Mouse (Mus musculus): ENCODE results near the gene Sept11. TPM values are rescaled to one million over a fixed set of nuclear protein-coding genes. Genes with fewer than 3 reads are reported as not detected.

Gene Sept11
- polyA plus RNA-seq, 1 experiment = 74.0 TPM

- 19% methylated on average over 3 of the region's 3 CpGs for WGBS
- Histone ChIP-seq H3K4me1 (ENCODE audit: control insufficient read depth, insufficient read depth, low read length) (no peaks in the 10 kb centered on the region), H3K4me3 (replicated peaks; ENCODE audit: insufficient read depth, low read depth, low read length) (no peak overlapping the region), H3K27ac (ENCODE audit: insufficient read depth, low read length) (no peak overlapping the region), H3K27me3 (ENCODE audit: control insufficient read depth, insufficient read depth, low read length) (no peaks in the 10 kb centered on the region)
- TF ChIP-seq CTCF (IDR thresholded peaks at IDR 0.05; ENCODE audit: borderline replicate concordance, insufficient read depth, low read depth, low read length) = no peak
- no peak for TF ChIP-seq POLR2A (IDR thresholded peaks at IDR 0.05; ENCODE audit: borderline replicate concordance, insufficient read depth, low read length)
- peak in 1 of 2 experiments; percentile 31 for DNase-seq
Observed at GRCm38 (mm10) chr5:93189607-93190006, 96.4 kb downstream of the Sept11 start.

- Histone ChIP-seq H3K27me3 (ENCODE audit: control insufficient read depth, insufficient read depth, low read length) (no peaks in the 10 kb centered on the region), H3K27ac (ENCODE audit: insufficient read depth, low read length) (no peak overlapping the region), H3K4me3 (replicated peaks; ENCODE audit: insufficient read depth, low read depth, low read length) (no peak overlapping the region), H3K4me1 (ENCODE audit: control insufficient read depth, insufficient read depth, low read length) (no peaks in the 10 kb centered on the region)
- WGBS = 91% methylated on average over 5 of the region's 5 CpGs
- no peak for DNase-seq
- TF ChIP-seq POLR2A (IDR thresholded peaks at IDR 0.05; ENCODE audit: borderline replicate concordance, insufficient read depth, low read length) (no peak), CTCF (IDR thresholded peaks at IDR 0.05; ENCODE audit: borderline replicate concordance, insufficient read depth, low read depth, low read length) (no peak)
Observed at GRCm38 (mm10) chr5:93190428-93190827, 97.2 kb downstream of the Sept11 start.

- Histone ChIP-seq H3K27me3 (ENCODE audit: control insufficient read depth, insufficient read depth, low read length) (no peaks in the 10 kb centered on the region), H3K27ac (ENCODE audit: insufficient read depth, low read length) (no peak overlapping the region), H3K4me3 (replicated peaks; ENCODE audit: insufficient read depth, low read depth, low read length) (no peak overlapping the region), H3K4me1 (ENCODE audit: control insufficient read depth, insufficient read depth, low read length) (no peaks in the 10 kb centered on the region; the same call in 1 of the 2 replicates)
- 78% methylated on average over 3 of the region's 3 CpGs for WGBS
- no peak for DNase-seq
- TF ChIP-seq CTCF (IDR thresholded peaks at IDR 0.05; ENCODE audit: borderline replicate concordance, insufficient read depth, low read depth, low read length) = no peak
- TF ChIP-seq POLR2A (IDR thresholded peaks at IDR 0.05; ENCODE audit: borderline replicate concordance, insufficient read depth, low read length) = no peak
Observed at GRCm38 (mm10) chr5:93198232-93198631, 105.0 kb downstream of the Sept11 start.

- DNase-seq = no peak
- H3K4me3 ChIP-seq (replicated peaks; ENCODE audit: insufficient read depth, low read depth, low read length) = no peak overlapping the region
- no peak overlapping the region for H3K27ac ChIP-seq (ENCODE audit: insufficient read depth, low read length)
- H3K4me1 ChIP-seq (ENCODE audit: control insufficient read depth, insufficient read depth, low read length) = no peaks in the 10 kb centered on the region; the same call in 1 of the 2 replicates
- no peaks in the 10 kb centered on the region for H3K27me3 ChIP-seq (ENCODE audit: control insufficient read depth, insufficient read depth, low read length)
- 96% methylated on average over 1 of the region's 1 CpGs for WGBS
- TF ChIP-seq POLR2A (IDR thresholded peaks at IDR 0.05; ENCODE audit: borderline replicate concordance, insufficient read depth, low read length) = no peak
- TF ChIP-seq CTCF (IDR thresholded peaks at IDR 0.05; ENCODE audit: borderline replicate concordance, insufficient read depth, low read depth, low read length) = no peak
Observed at GRCm38 (mm10) chr5:93201181-93201580, 107.9 kb downstream of the Sept11 start.

- H3K4me3 ChIP-seq (replicated peaks; ENCODE audit: insufficient read depth, low read depth, low read length) = peak overlapping the region; percentile 100
- WGBS = under 1% methylated on average over 63 of the region's 63 CpGs
- TF ChIP-seq POLR2A (IDR thresholded peaks at IDR 0.05; ENCODE audit: borderline replicate concordance, insufficient read depth, low read length) = no peak
- TF ChIP-seq CTCF (IDR thresholded peaks at IDR 0.05; ENCODE audit: borderline replicate concordance, insufficient read depth, low read depth, low read length) = no peak
- no peaks in the 10 kb centered on the region for H3K27me3 ChIP-seq (ENCODE audit: control insufficient read depth, insufficient read depth, low read length)
- H3K27ac ChIP-seq (ENCODE audit: insufficient read depth, low read length) = peak overlapping the region; percentile 98
- no peaks in the 10 kb centered on the region; the same call in 1 of the 2 replicates for H3K4me1 ChIP-seq (ENCODE audit: control insufficient read depth, insufficient read depth, low read length)
- DNase-seq = peak; percentile 73
Observed at GRCm38 (mm10) chr5:93205371-93206108, 112.3 kb downstream of the Sept11 start.

GRCm38 (mm10) chr5:93206109-93207005, 113.1 kb downstream of the Sept11 start, which contains the start of the genes Ccni and 2010109A12Rik:
Ccni (minus strand) TSS chr5:93206495.
2010109A12Rik (plus strand) TSS chr5:93206518.
- Histone ChIP-seq H3K4me1 (ENCODE audit: control insufficient read depth, insufficient read depth, low read length) (no peaks in the 10 kb centered on the region; the same call in 1 of the 2 replicates), H3K27ac (ENCODE audit: insufficient read depth, low read length) (peak within 1 kb of the TSS; percentile 98), H3K27me3 (ENCODE audit: control insufficient read depth, insufficient read depth, low read length) (no peaks in the 10 kb centered on the region), H3K4me3 (replicated peaks; ENCODE audit: insufficient read depth, low read depth, low read length) (peak within 1 kb of the TSS; percentile 100)
- under 1% methylated on average over 79 of the region's 79 CpGs for WGBS
- peak; percentile 96 to 98 for DNase-seq
- peak; percentile 73 for TF ChIP-seq POLR2A (IDR thresholded peaks at IDR 0.05; ENCODE audit: borderline replicate concordance, insufficient read depth, low read length)
- no peak for TF ChIP-seq CTCF (IDR thresholded peaks at IDR 0.05; ENCODE audit: borderline replicate concordance, insufficient read depth, low read depth, low read length)

GRCm38 (mm10) chr5:93207006-93207348, 113.7 kb downstream of the Sept11 start:
- H3K27ac ChIP-seq (ENCODE audit: insufficient read depth, low read length) = peak overlapping the region; percentile 83; the same call in 1 of the 2 replicates
- under 1% methylated on average over 6 of the region's 6 CpGs for WGBS
- H3K4me1 ChIP-seq (ENCODE audit: control insufficient read depth, insufficient read depth, low read length) = no peaks in the 10 kb centered on the region; the same call in 1 of the 2 replicates
- TF ChIP-seq POLR2A (IDR thresholded peaks at IDR 0.05; ENCODE audit: borderline replicate concordance, insufficient read depth, low read length) (no peak), CTCF (IDR thresholded peaks at IDR 0.05; ENCODE audit: borderline replicate concordance, insufficient read depth, low read depth, low read length) (no peak)
- no peak for DNase-seq
- H3K27me3 ChIP-seq (ENCODE audit: control insufficient read depth, insufficient read depth, low read length) = no peaks in the 10 kb centered on the region
- peak overlapping the region; percentile 97 for H3K4me3 ChIP-seq (replicated peaks; ENCODE audit: insufficient read depth, low read depth, low read length)
